Mouse (Mus musculus) midbrain, embryonic 11.5 days (tissue): ENCODE measurements around the gene Dap. TPM values are rescaled to one million over a fixed set of nuclear protein-coding genes. Genes with fewer than 3 reads are reported as not detected.

ENCODE experiments used
- ATAC-seq: fragments of 200-750 bp; cut with Nextera tagmentation; 2 replicates; pipeline ENCODE4 v1.8.0; 2017; ENCODE audit warnings: moderate TSS enrichment, moderate library complexity; ENCODE audit not compliant: low FRiP score
- DNase-seq: peaks from one replicate; pipeline ENCODE4 v3.0.0; 2015; ENCODE audit warnings: low spot score; ENCODE audit errors: missing footprints
- H3K27ac ChIP-seq: fragments of 300-500 bp; sonication (generic); 2 replicates; pipeline ENCODE4 v1.5.1; 2014; ENCODE audit warnings: low read depth, low read length
- H3K27me3 ChIP-seq: fragments of 300-500 bp; sonication (generic); 2 replicates; pipeline ENCODE4 v1.6.1; 2014; ENCODE audit warnings: mild to moderate bottlenecking, low read length, moderate library complexity, mixed read lengths; ENCODE audit not compliant: control insufficient read depth, insufficient read depth
- H3K36me3 ChIP-seq: fragments of 300-500 bp; sonication (generic); 2 replicates; pipeline ENCODE4 v1.6.1; 2014; ENCODE audit warnings: mild to moderate bottlenecking, low read length, moderate library complexity, mixed read lengths; ENCODE audit not compliant: control insufficient read depth, insufficient read depth
- H3K4me1 ChIP-seq: fragments of 300-500 bp; sonication (generic); 2 replicates; pipeline ENCODE4 v1.6.1; 2014; ENCODE audit warnings: low read length; ENCODE audit not compliant: control insufficient read depth, insufficient read depth
- H3K4me2 ChIP-seq: fragments of 300-500 bp; sonication (generic); 2 replicates; pipeline ENCODE4 v1.6.1; 2014; ENCODE audit warnings: mild to moderate bottlenecking, moderate library complexity
- H3K4me3 ChIP-seq: fragments of 300-500 bp; sonication (generic); 2 replicates; pipeline ENCODE4 v1.5.1; 2014; ENCODE audit warnings: low read depth, low read length
- H3K9ac ChIP-seq: fragments of 300-500 bp; sonication (generic); 2 replicates; pipeline ENCODE4 v1.6.1; 2014; ENCODE audit warnings: low read length
- H3K9me3 ChIP-seq: fragments of 300-500 bp; sonication (generic); 2 replicates; pipeline ENCODE4 v1.6.1; 2016; ENCODE audit warnings: low read length; ENCODE audit not compliant: control insufficient read depth
- WGBS: fragments of 180-500 bp; shearing (Covaris S2); extraction: QIAGEN DNeasy Blood & Tissue Kit; methylation state at CpG from one replicate; pipeline ENCODE4 v1.1.7; 2014; 5-methylcytosine and 5-hydroxymethylcytosine counted together
- polyA plus RNA-seq: library from polyadenylated mRNA; unstranded; fragments of >200 nt; fragmentation: Nextera tagmentation; extraction: Ambion mirVana; gene quantifications from 2 replicates; pipeline ENCODE4 v1.2.1, GENCODE M21; 2014

Gene Dap
- polyA plus RNA-seq, 1 experiment from 2014 or later, result 40.3 TPM

GRCm38 (mm10) chr15:31265404-31265803, 41.3 kb downstream of the Dap start:
- no peak overlapping the region for H3K4me3 ChIP-seq
- H3K27ac ChIP-seq, result no peak overlapping the region
- WGBS, result 86% methylated on average over 8 of the region's 8 CpGs
- H3K4me2 ChIP-seq, result no peak overlapping the region
- DNase-seq (no peak), ATAC-seq (peak; percentile 53; the same call in 1 of the 2 replicates)
- no peaks in the 10 kb centered on the region for H3K9me3 ChIP-seq
- H3K27me3 ChIP-seq, result no peaks in the 10 kb centered on the region
- H3K36me3 ChIP-seq, result no peaks in the 10 kb centered on the region
- H3K9ac ChIP-seq, result no peak overlapping the region
- no peaks in the 10 kb centered on the region for H3K4me1 ChIP-seq

GRCm38 (mm10) chr15:31265845-31266244, 41.7 kb downstream of the Dap start:
- H3K9ac ChIP-seq, result no peak overlapping the region
- no peaks in the 10 kb centered on the region for H3K4me1 ChIP-seq
- H3K27ac ChIP-seq, result no peak overlapping the region
- H3K9me3 ChIP-seq, result no peaks in the 10 kb centered on the region
- no peaks in the 10 kb centered on the region for H3K36me3 ChIP-seq
- 90% methylated on average over 12 of the region's 12 CpGs for WGBS
- ATAC-seq, result no peak
- no peak overlapping the region for H3K4me3 ChIP-seq
- no peak overlapping the region for H3K4me2 ChIP-seq
- DNase-seq, result no peak
- H3K27me3 ChIP-seq, result no peaks in the 10 kb centered on the region

- H3K4me2 ChIP-seq, result no peak overlapping the region
- H3K27me3 ChIP-seq, result no peaks in the 10 kb centered on the region
- WGBS, result 83% methylated on average over 6 of the region's 6 CpGs
- H3K9ac ChIP-seq, result no peak overlapping the region
- H3K4me3 ChIP-seq, result no peak overlapping the region
- no peaks in the 10 kb centered on the region for H3K36me3 ChIP-seq
- H3K9me3 ChIP-seq, result no peaks in the 10 kb centered on the region
- H3K4me1 ChIP-seq, result no peaks in the 10 kb centered on the region
- H3K27ac ChIP-seq, result no peak overlapping the region
- ATAC-seq, result no peak
- no peak for DNase-seq
Measured at GRCm38 (mm10) chr15:31268148-31268547, 44.0 kb downstream of the Dap start.

DNA sequence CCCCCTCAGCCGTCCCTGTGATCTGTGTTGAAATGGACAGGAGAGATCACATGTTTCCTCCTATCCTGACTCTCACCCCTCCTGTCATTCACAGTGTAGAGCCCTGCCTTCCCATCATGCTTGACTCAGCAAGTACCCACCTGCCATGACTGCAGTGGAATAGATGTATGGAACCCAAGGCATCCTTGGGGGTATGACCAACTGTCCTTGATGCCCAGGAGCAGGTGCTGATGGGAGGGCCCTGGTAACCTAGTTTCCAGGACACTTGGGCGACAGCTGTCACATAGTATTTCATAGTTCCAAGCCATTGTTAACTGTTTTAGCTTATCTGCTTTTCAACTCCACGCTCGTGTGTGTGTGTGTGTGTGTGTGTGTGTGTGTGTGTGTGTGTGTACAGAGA, 45.4 kb downstream of the Dap start:
- Histone ChIP-seq H3K27ac (no peak overlapping the region), H3K4me2 (no peak overlapping the region), H3K4me3 (no peak overlapping the region), H3K9ac (no peak overlapping the region), H3K27me3 (no peaks in the 10 kb centered on the region), H3K9me3 (no peaks in the 10 kb centered on the region), H3K4me1 (no peaks in the 10 kb centered on the region), H3K36me3 (no peaks in the 10 kb centered on the region)
- 90% methylated on average over 4 of the region's 4 CpGs for WGBS
- ATAC-seq, result no peak
- no peak for DNase-seq

DNA sequence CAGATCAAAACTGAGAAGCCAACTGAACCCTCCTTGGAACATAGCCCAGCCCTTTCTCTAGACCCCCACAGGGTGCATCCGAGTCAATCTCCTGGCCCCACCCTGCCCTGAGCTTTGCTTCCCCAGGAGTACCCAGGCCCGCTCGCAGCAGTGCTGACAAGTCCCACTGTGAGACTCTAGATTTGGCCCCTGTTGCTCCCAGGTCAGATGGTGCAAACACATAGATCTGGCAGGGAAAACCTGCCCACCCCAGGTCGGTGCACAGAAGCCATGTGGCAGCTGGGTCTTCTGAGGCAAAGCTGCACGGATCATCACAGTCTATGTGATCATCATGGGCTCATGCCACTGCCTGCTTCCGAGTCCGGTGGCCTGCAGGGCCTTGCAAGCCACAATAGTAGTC, 48.6 kb downstream of the Dap start:
- 86% methylated on average over 7 of the region's 7 CpGs for WGBS

GRCm38 (mm10) chr15:31273509-31273908, 49.4 kb downstream of the Dap start:
- WGBS, result 87% methylated on average over 10 of the region's 10 CpGs
- Histone ChIP-seq H3K27me3 (no peaks in the 10 kb centered on the region), H3K9ac (no peak overlapping the region), H3K36me3 (no peaks in the 10 kb centered on the region), H3K4me3 (no peak overlapping the region), H3K4me1 (no peaks in the 10 kb centered on the region), H3K4me2 (no peak overlapping the region), H3K27ac (no peak overlapping the region), H3K9me3 (no peaks in the 10 kb centered on the region)
- DNase-seq, result no peak
- ATAC-seq, result no peak

More for the DNA sequence above, 48.6 kb downstream of the Dap start:
- no peak overlapping the region for H3K9ac ChIP-seq
- no peaks in the 10 kb centered on the region for H3K27me3 ChIP-seq
- no peaks in the 10 kb centered on the region for H3K4me1 ChIP-seq
- DNase-seq, result no peak
- H3K27ac ChIP-seq, result no peak overlapping the region
- no peaks in the 10 kb centered on the region for H3K36me3 ChIP-seq
- H3K4me2 ChIP-seq, result no peak overlapping the region
- ATAC-seq, result no peak
- no peak overlapping the region for H3K4me3 ChIP-seq
- no peaks in the 10 kb centered on the region for H3K9me3 ChIP-seq

GRCm38 (mm10) chr15:31278090-31278489, 54.0 kb downstream of the Dap start:
- Histone ChIP-seq H3K9me3 (no peaks in the 10 kb centered on the region), H3K4me3 (no peak overlapping the region), H3K9ac (no peak overlapping the region), H3K36me3 (no peaks in the 10 kb centered on the region), H3K4me2 (no peak overlapping the region), H3K27ac (no peak overlapping the region), H3K4me1 (no peaks in the 10 kb centered on the region), H3K27me3 (no peaks in the 10 kb centered on the region)
- ATAC-seq (no peak), DNase-seq (no peak)
- WGBS, result 82% methylated on average over 4 of the region's 4 CpGs

GRCm38 (mm10) chr15:31279120-31279519, 55.0 kb downstream of the Dap start:
- Histone ChIP-seq H3K27me3 (no peaks in the 10 kb centered on the region), H3K4me2 (no peak overlapping the region), H3K27ac (no peak overlapping the region), H3K9ac (no peak overlapping the region), H3K4me3 (no peak overlapping the region), H3K36me3 (no peaks in the 10 kb centered on the region), H3K4me1 (no peaks in the 10 kb centered on the region), H3K9me3 (no peaks in the 10 kb centered on the region)
- DNase-seq (no peak), ATAC-seq (no peak)
- 83% methylated on average over 2 of the region's 2 CpGs for WGBS

GRCm38 (mm10) chr15:31279577-31280004, 55.5 kb downstream of the Dap start:
- WGBS, result 88% methylated on average over 6 of the region's 6 CpGs
- Histone ChIP-seq H3K27ac (no peak overlapping the region), H3K4me1 (no peaks in the 10 kb centered on the region), H3K4me3 (no peak overlapping the region), H3K9me3 (no peaks in the 10 kb centered on the region), H3K9ac (no peak overlapping the region), H3K27me3 (no peaks in the 10 kb centered on the region), H3K4me2 (no peak overlapping the region), H3K36me3 (no peaks in the 10 kb centered on the region)
- ATAC-seq (no peak), DNase-seq (no peak)

- H3K27ac ChIP-seq, result no peak overlapping the region
- no peak overlapping the region for H3K9ac ChIP-seq
- no peaks in the 10 kb centered on the region for H3K36me3 ChIP-seq
- H3K4me3 ChIP-seq, result no peak overlapping the region
- DNase-seq (no peak), ATAC-seq (no peak)
- no peak overlapping the region for H3K4me2 ChIP-seq
- H3K4me1 ChIP-seq, result no peaks in the 10 kb centered on the region
- WGBS, result 78% methylated on average over 5 of the region's 5 CpGs
- no peaks in the 10 kb centered on the region for H3K9me3 ChIP-seq
- H3K27me3 ChIP-seq, result no peaks in the 10 kb centered on the region
Measured at GRCm38 (mm10) chr15:31280059-31280458, 55.9 kb downstream of the Dap start.
